Mouse (Mus musculus): ENCODE results near the gene Olfr385. TPM values are rescaled to one million over a fixed set of nuclear protein-coding genes. Genes with fewer than 3 reads are reported as not detected.

Gene Olfr385
- polyA plus RNA-seq (2012; rRNA removed): not detected in 2 replicates

GRCm38 (mm10) chr11:73592908-73593307, at the start of gene Olfr385:
Gene Olfr385, minus strand, starts transcription at chr11:73593008.

DNA sequence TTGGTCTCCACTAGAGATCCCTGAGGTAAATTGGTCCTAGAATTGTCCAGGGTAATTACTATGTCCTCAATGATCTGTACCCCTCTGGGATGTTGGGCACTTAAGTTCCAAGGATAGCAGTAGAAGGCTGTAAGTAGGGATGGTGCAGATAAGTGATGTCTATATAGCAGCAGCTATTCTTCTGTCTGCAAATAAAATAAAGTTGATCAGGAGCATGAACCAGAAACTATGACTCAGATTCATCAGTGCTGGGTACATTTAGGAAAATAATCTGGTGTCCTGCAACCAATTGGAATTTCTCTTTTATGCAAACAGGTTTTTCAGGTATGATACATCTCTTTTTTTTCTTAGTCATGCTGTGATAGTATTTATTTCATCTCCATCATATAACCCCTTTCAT, 5.5 kb upstream of the Olfr385 start, which contains the start of gene Olfr384:
Olfr384 (plus strand) TSS at position 301 of the 400 bp plus-strand sequence.

Other genes with a start within 250 kb of the Olfr385 start
- gene Olfr20, start 242.2 kb downstream of the Olfr385 start, polyA plus RNA-seq (2012; rRNA removed): 0.10 TPM in 1 of 2 replicates, not detected in the other
- gene Olfr376, start 221.8 kb downstream of the Olfr385 start, polyA plus RNA-seq (2012; rRNA removed): not detected in 2 replicates
- not detected in 2 replicates for gene Olfr1, start 193.4 kb downstream of the Olfr385 start, polyA plus RNA-seq (2012; rRNA removed)
- not detected in 2 replicates for gene Olfr378, start 164.5 kb downstream of the Olfr385 start, polyA plus RNA-seq (2012; rRNA removed)
- gene Olfr380, start 135.5 kb downstream of the Olfr385 start, polyA plus RNA-seq (2012; rRNA removed): not detected in 2 replicates
- not detected in 2 replicates for gene Olfr381, start 101.4 kb downstream of the Olfr385 start, polyA plus RNA-seq (2012; rRNA removed)
- not detected in 2 replicates for gene Olfr382, start 75.8 kb downstream of the Olfr385 start, polyA plus RNA-seq (2012; rRNA removed)
- gene Olfr384, start 5.6 kb upstream of the Olfr385 start, polyA plus RNA-seq (2012; rRNA removed): not detected in 2 replicates
- not detected in 2 replicates for gene Zfp735, start 95.8 kb upstream of the Olfr385 start, polyA plus RNA-seq (2012; rRNA removed)
- gene Olfr389, start 187.7 kb upstream of the Olfr385 start, polyA plus RNA-seq (2012; rRNA removed): not detected in 2 replicates
- gene Olfr390, start 190.0 kb upstream of the Olfr385 start, polyA plus RNA-seq (2012; rRNA removed): not detected in 2 replicates
- gene Olfr391-ps, start 210.0 kb upstream of the Olfr385 start, polyA plus RNA-seq (2012; rRNA removed): not detected in 2 replicates
- gene Olfr392, start 224.0 kb upstream of the Olfr385 start, polyA plus RNA-seq (2012; rRNA removed): not detected in 2 replicates

Measured in colon, adult 2 months (tissue).